Mouse (Mus musculus) erythroid progenitor cell, adult 5-6 weeks (primary cell): ENCODE measurements at regions not wholly inside any gene's neighbourhood (a gene's known extent, or its start where the extent isn't known, plus 50 kb on each side); places are given as distances from the start of the nearest gene placed in this dataset.

Source experiments
- ATAC-seq: replicated peaks from 2 replicates; pipeline ENCODE4 v1.8.0; 2016; ENCODE audit warnings: moderate number of reproducible peaks, mild to moderate bottlenecking, moderate TSS enrichment, inconsistent platforms; ENCODE audit not compliant: poor library complexity, low FRiP score, severe bottlenecking

GRCm38 (mm10) chr3:131056893-131057660 lies 53.2 kb upstream of the Lef1 start:
- ATAC-seq: no peak

DNA sequence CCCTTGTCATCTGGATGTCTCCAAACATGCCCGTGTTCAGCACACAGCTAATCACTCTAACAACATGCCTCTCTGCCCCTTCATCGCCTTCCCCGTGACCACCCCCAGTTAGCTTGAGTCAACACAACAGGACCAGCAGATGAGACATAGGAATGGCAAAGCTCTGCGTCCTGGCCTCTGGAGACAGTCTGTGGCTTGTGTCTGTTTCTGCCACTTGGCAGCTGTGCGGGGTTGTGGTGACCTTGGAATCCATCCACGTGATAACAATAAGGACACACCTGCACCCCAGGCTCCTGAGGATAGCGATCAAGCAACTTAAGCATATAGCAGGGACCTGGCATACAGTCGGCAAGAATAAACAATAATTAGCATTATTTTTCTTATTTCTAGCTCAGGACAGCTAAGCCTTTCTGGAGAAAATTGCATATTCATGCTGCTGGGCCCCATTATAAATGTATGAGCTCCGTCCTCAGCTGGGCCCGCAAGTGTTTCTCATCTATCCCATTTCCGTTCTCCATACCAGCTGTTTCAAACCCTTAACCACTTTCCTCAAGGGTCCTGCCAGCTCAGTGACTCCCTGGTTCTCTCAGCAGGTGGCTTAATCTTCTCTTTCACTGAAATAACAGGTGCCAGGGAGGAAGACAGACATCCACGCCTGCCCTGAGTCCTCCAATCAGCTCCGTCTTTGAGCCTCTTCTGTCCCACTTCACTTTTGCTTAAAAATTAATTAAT lies 55.9 kb upstream of the Lef1 start:
- no peak for ATAC-seq

GRCm38 (mm10) chr3:131047716-131048115 lies 62.6 kb upstream of the Lef1 start:
- ATAC-seq: no peak

- ATAC-seq: no peak
Measured at GRCm38 (mm10) chr3:131046412-131046811, 63.9 kb upstream of the Lef1 start.

DNA sequence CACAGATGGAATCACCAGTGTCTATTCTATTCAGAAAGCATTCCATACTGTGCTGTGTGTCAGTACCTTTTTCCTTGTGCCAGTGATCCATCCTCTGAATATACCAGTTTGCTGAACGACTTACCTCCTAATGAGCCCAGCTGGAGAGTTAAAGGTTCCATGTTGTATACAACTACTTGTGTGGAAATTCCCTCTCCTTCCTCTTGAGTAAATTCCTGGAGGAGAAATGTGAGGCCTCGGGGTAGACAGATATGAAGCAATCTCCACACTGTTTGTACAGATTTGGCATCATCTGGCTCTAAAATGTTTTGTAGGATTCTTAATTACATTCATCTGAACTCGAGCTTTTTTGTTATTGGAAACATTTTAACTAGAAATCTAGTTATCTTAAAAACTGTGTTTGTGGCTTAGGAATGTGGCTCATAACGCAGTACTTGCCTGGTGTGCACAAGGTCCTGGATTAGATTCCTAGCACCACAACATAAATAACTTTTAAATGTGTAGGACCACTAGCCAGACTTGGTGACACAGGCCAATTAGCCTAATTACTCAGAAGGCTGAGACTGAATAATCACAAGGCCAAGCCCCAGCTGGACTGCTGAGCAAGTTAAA lies 70.0 kb upstream of the Lef1 start:
- no peak for ATAC-seq

DNA sequence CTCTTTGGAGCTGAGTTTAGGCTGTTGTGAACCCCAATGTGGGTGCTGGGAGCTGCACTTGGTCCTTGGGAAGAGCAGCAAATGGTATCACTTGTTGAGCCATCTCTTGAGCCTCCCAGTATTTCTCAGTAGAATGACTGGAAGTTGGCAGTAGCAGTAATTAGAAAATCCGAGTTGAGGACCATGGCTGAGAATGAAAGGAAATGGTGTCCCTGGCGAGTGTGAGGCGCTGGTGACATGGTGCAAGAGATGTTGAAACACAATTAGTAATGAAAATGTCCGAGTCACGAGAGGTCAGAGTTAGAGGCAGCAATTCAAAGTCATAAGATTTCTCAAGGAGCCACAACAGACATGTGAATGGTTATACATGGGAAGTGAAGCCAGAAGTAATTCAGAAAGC lies 73.2 kb upstream of the Lef1 start:
- no peak for ATAC-seq

DNA sequence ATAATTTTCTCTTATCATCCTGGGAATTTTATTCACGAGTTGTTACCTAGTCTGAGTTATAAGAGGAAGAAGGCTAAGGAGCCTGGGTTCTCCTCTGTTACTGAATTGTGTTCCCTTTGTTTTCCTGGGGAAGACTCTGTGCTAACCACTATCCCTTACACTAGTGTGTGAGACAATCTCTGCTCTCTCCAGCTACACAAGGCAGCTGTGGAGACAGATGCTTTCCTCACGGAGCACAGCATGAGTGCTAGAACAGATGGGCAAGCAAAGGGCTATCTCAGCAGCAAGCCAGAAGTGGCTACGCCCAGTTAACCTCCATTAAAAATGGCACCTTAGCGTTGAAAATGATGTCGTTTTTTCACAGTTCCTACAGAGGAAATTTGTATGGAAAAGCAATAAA lies 75.5 kb upstream of the Lef1 start:
- no peak for ATAC-seq

- ATAC-seq: no peak
Measured at GRCm38 (mm10) chr3:131026336-131026735, 83.9 kb upstream of the Lef1 start.

- ATAC-seq: no peak
Measured at GRCm38 (mm10) chr3:131019163-131019956, 90.9 kb upstream of the Lef1 start.

- ATAC-seq: no peak
Measured at GRCm38 (mm10) chr3:131017899-131018298, 92.4 kb upstream of the Lef1 start.

GRCm38 (mm10) chr3:131016104-131016503 lies 94.2 kb upstream of the Lef1 start:
- ATAC-seq: no peak

GRCm38 (mm10) chr3:131014092-131014716 lies 96.1 kb upstream of the Lef1 start:
- ATAC-seq: no peak

DNA sequence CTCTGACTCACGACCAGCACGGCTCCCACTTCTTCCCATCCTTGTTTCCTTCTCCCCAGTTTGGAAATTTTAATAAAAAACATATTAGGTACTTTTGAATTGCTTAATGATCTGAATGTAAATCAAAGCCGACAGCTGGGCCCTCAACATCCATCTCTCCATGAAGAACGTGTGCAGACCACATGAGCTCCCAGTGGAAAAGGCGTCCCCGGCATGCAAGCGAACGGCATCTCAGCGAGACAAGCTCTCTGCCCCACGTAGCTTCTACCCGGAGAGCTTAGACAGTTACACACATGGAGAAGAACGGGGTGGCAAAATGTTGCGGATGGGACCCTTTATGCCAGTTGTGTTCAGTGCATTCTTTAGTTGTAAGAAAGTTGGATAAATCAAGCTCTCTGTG lies 109.6 kb upstream of the Lef1 start:
- no peak for ATAC-seq

- ATAC-seq: no peak
Measured at GRCm38 (mm10) chr3:131000252-131000651, 110.0 kb upstream of the Lef1 start.

GRCm38 (mm10) chr3:130999818-131000217 lies 110.5 kb upstream of the Lef1 start:
- ATAC-seq: no peak

DNA sequence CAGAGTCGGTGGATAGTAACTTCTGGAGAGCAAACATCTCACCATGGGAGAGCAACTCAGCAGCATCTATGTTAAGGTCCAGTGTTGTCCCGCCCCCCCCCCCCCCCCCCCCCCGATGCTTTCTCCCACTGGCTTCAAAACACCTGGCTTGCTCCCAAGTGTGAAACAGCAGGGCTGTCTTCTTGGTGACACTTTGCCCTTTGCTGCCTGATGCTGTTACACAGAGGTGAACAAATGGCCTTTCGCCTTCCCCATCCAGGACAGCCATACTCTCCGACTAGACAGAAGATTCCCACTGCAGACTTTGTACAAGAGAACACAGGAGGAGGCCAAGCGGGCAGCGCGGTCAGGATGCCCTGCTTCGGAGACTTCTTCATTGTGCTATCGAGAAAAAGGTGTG lies 111.8 kb upstream of the Lef1 start:
- ATAC-seq: no peak

DNA sequence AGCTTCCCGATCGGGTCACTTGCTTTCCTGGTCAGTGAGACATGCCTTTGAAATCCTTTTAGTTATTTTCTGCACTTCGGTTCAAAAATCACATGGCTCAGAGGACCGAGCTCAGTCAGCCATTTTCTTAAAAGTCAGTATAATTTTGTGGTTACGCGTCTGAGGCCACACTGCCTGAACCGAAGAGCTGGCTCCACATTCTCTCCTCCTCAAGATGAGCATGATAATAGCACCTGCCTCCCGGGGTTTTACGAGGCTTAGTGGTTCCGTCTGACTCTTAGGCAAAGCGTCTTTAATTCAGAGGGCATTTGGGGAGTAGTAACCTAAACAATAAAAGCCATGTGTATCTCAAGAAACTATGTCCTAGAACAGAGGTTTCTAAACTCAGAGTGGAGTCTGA lies 113.5 kb upstream of the Lef1 start:
- no peak for ATAC-seq

GRCm38 (mm10) chr3:130991971-130992370 lies 118.3 kb upstream of the Lef1 start:
- ATAC-seq: no peak

- no peak for ATAC-seq
Measured at GRCm38 (mm10) chr3:130986708-130987107, 123.6 kb upstream of the Lef1 start.

DNA sequence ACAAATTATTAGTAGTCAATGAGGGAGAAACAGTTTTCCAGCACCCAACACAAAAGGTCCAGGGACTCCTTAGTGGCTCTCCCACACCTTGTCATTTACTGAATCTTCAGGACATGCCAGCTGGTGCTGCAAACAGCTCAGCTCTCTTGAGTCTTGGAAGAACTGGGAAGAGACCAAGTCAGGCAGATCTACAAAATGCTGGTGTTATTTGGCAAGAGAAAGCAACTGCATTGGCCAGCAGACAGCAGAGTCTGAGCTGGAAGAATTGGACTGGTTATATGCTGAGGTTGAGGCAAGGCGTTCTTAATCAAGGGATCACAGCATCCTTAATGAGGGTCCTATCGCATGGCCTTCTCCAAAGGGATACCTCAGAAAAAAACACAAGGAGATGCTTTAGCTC lies 124.2 kb upstream of the Lef1 start:
- no peak for ATAC-seq
